Mouse (Mus musculus) adrenal gland, postnatal 36 days (tissue): ENCODE data around the gene Ldlrad3. TPM values are rescaled to one million over a fixed set of nuclear protein-coding genes. Genes with fewer than 3 reads are reported as not detected.
A peak's percentile ranks its signal among the peaks of the same experiment; 100 is the strongest.

Experiments used
- DNase-seq, 2 experiments: peaks; one replicate each; pipeline ENCODE4 v3.0.0; 2021; ENCODE audit warnings: mixed read lengths in 1 of 2
- total RNA-seq, 2 experiments: library from RNA; stranded (reverse); gene quantifications; 2 replicates each; pipeline ENCODE4 v1.2.3; 2021

Ldlrad3 gene
- total RNA-seq, 2 experiments from 2014 or later: 8.2 to 9.3 TPM

DNA sequence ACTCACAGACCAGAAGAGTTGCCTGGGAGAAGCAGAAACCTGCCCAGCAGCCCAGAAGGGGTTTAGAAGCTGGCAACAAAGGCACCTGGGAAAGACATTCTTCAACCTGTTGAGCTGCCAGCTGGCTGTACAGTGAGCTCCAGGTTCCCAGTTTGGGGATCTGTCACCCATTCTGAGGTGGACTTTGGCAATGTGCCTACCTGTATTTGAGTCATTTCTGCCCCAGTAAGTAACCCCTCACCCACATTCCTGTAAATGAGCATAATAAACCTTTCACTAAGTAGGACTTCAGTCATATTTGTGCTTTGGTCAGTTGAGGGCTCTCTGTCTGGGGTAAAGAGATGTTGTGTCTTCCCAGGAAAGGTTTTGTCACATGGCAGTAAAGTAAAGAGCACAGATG is 4.8 kb upstream of the Ldlrad3 start:
- no peak for DNase-seq

DNA sequence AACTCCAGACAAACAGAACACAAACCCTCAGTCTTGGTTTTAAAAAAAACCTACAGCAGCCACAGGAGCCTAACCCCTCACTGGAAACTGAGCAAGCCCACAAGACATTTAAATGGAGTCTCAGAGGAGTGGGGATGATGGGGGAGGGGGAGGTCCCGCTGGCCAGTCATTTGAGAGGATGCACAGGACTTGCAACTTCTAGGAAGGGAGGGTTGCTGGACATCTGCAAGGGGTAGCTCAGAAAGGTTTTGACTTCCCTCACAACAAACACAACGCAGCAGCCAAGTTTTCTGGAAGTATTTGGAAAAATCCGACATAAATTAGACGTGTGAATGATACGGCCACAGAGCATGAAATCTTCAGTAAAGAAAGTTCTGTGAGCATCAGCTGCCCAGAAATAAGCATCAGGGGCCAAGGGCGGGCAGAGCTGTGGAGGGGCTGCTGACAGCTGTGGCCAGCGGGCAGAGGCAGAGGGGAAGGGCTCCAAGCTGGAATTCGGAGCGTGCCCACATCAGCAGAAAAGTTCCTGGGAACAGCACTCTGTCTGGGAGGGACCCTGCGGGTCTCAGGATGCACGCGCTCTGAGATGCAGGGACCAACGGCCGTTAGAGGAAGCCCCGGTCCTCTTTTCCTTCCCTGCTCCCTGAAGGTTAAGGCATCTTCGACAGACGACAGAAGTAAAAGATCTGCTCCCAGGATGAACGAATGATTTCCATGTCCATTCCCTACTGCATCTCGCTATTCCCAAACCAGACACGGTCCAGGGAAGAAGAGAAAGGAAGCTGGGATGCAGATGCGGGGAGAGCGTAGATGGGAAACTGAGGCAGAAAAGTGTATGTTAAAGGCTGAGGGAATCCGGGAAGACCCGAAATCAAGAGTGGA is 875 bp downstream of the Ldlrad3 start:
- DNase-seq: peak; percentile 17 to 25

DNA sequence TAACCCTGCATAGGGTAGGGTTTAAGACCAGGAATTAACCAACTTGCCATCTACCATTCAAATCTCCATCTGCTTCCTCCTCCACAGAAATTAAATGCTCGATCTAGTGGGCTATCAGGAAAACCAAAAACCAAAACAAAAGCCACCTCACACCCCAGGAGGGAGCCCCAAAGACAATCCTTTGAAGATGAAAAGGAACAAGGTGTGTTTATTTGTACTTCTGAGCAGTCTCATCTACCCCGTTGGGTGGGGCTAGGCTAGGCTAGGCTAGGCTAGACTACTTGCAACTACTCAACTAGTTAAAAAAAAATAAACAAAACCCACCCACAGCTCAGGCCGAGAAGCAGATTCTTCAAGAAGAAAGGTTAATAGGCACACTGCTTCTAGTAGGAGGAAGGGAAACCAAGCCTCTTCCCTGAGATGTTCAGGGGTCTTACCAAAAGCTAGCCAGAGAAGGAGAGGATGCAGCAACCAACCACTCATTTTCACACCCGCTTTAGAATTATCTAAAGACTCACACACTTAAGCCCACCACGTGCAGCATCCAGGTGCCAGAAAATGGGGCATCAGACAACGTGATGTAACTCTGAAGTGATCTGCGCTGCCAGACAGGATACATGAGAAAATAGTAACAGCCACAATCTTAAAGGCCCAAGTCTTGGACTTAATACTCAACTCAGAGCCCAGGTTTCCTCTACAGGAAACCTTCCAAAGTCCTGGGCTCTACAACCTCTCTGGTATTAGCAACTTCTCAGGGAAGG is 2.3 kb downstream of the Ldlrad3 start:
- no peak for DNase-seq

DNA sequence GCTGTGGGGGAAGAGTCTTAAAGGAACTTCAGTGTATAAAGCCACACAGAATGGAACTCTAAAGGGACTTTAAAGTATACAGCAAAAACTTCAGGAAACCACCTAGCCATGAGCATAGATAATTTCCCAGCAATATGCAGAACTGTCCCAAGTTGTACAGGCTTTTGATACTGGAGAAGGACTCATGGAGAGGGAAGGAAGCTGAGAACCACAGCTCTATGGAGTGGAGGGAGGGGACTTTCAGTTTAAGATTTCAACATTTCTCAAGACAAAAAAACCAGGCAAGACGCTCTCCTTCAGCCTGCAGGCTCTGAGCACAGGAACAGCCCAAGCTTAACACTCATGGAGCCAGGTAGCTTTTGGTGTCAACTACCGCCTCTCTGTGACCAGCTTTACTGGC is 4.7 kb downstream of the Ldlrad3 start:
- DNase-seq: no peak

DNA sequence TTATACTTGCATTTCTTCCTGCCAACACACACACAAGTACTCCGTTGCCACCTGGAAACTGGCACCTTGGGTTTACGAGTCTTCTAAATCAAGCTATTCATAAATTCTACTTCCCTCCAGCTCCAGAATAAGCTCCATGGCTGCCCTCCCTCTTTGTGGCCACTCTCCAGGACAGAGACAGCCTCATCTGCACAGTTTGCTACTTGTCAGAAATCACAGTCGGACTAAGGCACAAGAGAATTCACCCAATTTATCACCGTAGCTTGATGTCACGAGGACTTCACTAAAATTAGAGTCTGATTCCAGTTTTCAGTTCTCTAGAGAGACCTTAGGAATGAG is 9.8 kb downstream of the Ldlrad3 start:
- no peak for DNase-seq

DNA sequence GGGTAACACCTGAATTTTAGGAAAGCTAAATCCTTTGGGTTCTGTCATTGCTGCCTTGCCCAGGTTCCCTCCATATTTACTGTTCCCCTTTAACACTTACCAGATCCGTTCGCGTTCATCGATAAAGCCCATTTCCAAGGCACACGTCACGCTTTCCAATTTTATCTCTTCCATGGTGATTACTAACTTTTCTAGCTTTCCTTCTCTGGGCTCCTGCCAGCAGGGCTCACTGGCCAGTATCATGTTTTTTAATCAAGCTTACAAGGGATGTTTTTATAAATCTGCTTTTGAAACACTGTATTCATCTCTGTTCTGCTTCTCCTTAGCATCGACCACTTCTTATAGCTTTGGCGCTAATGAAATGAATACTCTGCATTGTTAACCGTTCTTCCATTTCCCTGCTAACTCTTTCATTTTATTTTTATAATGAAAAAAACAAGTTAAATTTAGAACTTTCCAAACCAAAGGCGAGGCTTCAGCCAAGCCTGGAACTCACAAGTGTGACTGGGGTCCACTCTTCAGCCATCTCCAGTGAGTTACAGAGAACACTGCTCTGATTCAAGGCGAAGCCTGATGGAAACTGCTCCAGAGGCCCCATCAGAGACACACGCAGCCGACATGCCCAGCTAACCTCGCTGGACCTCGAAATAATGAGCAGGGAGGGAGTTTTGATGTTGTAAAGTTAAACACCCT is 10.3 kb downstream of the Ldlrad3 start:
- DNase-seq: no peak

DNA sequence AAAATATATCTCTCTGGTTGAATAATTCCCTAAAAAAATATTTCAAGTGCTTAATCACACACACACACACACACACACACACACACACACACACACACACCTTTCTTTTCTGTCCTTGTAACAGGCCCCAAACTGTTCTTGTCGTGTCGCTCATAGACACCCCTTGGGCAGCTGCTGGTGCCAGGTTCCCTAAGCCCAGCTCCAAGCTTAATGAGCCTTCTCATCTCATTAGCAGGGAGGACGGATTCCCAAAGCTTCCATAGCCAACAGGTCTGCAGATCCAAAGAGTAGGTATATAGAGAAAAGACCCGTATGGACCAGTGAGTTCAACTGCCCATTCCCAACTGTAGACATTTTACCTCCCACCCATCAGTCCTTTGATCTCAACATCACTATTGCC is 13.7 kb downstream of the Ldlrad3 start:
- no peak for DNase-seq

DNA sequence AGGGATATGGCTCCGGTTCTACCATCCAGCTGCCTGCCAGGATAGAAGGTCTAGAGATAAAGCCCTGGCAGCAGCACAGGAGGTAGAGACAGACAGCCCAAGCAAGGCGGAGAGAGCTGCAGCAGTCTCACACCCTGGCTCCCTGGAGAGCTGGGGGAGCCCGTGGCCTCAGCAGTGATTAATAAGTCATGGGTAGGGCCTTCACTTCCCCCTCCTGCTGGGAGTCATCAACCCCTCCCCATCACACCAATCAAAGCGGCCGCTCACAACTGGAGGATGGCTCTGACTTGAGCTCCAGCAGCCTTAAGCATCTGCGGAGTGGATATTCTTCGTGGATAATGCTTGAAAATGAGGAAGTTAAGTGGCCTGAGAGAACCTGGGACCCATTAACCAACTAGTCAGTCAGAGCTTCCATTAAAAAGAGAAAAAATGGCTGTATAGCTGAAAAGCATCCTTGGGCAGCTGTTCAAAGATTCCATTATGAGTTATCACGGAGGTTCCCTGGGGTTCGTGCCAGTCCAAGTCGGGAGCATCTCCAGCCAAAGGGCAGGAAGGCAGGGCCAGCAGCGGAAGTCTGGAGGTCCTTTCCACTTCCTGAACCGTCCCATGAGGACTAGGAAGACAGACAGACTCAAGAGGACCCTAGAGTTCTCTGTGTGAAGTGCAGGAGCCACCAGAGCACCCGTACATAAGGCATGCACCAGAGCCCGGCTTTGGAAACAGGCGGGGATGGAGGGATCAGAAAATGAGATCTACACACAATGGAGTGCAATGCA is 19.4 kb downstream of the Ldlrad3 start:
- DNase-seq: peak; percentile 65 to 79

DNA sequence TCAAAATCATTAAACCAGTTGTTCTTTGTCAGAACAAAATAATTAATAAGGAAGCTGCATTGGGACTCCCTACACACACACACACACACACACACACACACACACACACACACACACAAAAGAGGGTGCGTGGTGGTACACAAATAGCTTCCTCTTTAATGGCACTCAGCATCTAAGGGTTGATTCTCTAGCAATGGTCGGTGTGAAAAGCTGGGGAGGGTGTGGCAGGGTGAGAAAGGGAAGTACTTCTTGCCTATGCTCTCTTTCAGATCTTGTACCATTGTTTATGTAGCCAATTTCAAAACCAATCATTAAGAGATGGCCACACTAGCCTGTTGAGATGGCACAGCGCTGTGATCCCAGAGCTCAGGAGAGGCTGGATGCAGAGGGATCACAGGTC is 23.1 kb downstream of the Ldlrad3 start:
- no peak for DNase-seq

DNA sequence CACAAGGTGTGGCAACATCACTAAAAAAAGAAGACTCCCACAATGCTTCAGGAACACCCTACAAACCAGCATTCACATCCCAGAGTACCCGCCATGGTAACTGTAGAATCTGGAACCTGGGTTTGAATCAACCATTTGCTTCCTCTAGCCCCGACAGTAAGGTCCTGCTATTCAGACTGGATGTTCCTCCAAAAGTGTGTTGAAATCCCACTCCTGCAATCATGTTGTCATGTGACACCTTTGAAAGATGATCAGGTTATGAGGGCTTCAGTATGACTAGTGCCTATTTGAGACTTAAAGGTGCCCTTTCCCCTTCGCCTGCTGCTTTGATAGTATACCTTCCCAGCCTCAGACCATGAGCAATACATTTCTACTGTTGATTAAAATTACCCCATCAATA is 28.6 kb downstream of the Ldlrad3 start:
- DNase-seq: no peak

DNA sequence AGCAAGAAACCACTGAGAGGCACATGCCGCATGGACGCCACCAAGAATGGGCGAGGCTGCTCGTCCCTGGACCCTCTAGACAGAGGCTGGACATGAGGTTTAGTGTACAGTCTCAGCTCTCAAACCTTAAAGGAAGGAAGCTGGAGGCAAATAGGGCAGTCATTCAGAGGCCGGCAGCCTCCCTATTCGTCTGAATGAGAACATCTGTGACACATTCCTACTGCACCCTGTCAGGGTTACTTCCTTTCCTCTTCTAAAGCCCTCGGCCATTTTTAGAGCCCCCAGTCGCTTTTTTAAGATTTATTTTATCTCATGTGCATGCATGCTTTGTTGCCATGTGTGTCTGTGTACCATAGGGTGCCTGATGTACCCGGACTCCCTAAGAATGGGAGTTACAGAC is 29.2 kb downstream of the Ldlrad3 start:
- DNase-seq: no peak

DNA sequence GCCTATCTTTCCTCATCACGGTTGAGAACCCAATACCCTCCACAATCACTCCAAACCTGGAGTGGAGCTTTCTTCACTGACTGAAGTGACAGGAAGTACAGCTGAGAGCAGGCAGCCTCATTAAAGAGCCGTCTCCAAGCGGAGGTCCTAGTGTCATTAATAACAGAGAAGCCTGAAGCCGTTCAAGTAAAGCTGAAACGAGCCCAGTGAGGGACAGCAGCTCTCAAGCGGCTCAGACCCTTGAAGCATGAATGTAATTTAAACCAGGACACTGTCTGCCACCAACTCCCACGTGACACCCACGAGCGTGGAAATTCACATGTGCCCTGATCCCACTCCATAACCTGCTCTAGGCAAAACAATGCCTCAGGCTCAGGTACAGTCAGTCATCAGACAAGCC is 29.7 kb downstream of the Ldlrad3 start:
- no peak for DNase-seq

DNA sequence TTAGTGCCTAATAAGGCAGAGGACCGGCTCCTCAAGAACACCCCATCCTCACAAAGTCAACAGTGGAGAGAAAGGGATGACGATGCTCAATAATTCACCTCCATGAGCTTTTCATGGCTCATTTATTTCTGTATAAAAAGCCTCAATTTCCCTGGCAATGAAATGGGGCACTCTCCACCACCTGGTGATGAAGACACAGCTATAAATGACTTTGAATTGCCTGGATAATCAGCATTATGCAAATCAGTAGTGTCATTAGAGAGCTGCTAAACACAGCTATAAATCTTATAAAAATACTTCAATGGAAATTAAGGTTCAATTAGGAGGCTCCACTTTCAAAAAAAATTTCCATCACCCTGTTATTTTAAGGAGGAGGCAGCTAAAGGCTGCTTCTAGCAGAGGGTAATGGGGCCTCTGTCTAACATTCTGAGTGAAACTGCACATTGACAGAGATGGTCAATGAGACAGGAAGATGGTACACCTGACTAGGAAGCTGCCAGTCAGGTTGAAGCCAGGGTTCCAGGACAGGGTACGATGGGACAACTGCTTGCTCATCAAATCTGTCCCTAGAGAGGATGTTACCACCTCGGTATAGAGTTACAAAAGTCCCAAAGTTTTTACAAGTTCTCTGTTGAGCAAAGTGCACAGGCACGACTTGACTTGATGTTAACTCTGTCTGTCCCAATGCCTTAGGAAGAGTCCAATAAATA is 30.7 kb downstream of the Ldlrad3 start:
- no peak for DNase-seq

DNA sequence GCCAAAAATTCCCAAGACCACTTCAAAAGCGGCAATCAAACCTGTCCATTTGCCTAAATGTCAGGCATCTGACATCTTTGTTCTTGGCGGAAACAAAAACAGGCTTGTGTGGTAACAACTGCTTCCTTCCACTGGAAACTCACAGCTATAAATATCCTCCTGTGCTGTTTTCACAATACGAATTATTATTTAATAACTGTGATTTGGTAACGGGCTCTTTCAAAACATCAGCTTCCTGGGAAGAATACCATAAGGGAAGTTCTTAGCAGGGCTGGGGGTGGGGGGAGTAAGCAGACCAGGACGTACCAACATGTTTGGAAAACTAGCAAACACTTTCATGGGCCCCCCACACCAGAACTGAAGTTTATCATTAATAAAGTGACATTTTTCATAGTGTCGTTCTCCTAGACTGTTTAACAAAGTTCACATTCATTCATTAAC is 31.4 kb downstream of the Ldlrad3 start:
- no peak for DNase-seq

DNA sequence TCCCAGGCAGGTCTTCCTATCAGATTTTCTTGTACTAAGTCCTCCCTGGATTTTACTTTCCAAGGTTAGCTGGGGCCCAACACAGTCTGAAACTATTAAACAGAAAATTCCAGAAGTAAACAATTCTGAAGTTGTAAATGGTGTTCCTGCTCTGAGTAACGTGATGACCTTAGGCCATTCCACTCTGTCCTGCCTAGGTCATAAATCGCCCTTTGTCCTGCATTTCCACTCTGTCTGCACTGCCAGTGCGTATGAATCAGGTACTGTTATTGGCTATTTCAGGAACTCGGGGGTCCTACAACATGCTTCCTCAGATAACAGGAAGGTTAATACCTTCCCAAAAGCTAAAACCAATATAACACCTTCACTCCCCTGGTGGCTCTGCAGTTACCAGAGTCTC is 31.9 kb downstream of the Ldlrad3 start:
- DNase-seq: no peak

DNA sequence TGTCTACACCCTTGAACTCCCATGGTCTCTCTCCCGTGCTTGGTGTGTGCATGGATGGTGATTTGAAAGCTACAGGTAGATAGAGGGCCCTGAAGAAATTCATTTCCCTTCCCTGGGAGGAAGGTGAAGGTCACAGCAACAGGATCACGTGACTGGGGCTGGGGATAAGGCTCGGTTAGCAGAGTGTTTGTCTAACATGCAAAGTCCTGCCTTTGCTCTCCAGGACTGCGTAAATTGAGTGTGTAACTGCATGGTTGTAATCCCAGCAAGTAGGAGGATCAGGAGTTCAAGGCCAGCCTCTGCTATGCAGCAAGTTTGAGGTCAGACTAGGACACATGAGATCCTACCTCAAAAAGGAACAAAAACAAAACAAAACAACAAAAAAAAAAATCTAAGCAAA is 32.7 kb downstream of the Ldlrad3 start:
- no peak for DNase-seq

DNA sequence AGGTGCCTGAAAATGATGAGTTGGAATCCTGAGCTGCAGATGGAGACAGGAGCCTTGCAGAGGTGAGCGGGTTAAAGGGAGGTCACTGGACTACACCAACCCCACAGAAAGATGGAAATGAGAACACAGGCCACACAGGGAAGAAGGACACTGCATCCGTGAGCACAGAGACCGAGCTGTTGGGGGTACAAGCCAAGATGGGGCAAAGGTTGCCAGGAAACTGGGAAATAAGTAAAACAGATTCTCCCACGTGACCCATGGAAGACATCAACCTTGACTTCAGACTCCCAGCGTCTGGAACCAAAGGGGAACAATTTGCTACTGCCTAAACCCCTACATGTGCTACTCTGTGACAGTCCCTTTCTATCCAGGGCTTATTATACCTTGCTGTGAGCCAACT is 33.3 kb downstream of the Ldlrad3 start:
- no peak for DNase-seq

DNA sequence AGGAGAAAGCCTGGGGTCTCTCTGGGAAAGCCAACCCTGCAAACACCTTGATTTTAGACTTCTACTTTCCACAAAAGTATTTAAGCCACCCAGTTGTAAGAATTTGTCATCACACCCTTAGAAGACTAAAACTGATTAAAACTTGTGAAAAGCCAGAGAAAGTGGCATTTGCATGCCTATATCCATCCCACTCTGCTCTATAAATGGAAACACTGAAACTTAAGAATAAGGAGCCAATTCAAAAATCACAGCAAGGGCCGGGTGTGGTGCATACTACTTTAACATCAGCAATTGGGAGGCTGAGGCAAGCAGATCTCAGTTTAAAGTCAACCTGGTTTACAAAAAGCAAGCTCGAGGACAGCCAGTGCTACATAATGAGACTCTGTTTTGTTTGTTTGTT is 37.1 kb downstream of the Ldlrad3 start:
- no peak for DNase-seq

DNA sequence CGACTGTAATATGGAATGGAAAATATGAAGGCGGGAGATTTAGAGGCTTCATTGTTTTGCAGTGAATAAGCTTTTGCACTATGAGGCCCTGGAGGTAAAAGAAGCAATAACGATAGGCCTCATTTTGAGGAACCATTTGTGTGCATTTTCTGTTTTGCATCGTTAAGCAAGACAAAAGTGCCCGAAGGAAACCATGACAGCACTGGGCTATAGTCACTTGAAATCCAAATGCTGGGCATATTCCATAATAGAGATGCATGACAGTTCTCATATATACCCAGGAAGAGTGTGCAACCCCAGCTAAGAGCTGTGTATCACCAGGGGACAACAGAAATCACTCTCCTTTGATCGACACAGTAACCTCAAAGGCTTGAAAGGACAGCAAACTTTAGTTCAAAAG is 38.1 kb downstream of the Ldlrad3 start:
- no peak for DNase-seq

DNA sequence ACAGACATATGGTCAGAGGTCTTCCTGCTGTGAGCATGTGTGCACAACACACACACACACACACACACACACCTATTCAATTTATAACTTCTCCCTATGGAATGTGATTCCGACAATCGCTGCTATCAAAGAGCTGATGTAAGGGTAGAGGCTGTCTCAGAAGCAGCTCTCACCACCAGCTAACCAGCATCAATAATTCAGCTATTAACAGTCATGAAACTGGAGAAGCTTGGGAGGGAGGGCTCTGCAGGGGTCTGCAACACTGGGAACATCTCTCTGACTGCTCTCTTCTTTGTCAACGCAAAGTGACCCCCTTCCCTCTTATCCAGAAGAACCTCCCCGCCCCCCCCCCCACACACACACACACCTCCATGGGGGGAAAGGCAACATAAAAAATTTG is 38.6 kb downstream of the Ldlrad3 start:
- no peak for DNase-seq

DNA sequence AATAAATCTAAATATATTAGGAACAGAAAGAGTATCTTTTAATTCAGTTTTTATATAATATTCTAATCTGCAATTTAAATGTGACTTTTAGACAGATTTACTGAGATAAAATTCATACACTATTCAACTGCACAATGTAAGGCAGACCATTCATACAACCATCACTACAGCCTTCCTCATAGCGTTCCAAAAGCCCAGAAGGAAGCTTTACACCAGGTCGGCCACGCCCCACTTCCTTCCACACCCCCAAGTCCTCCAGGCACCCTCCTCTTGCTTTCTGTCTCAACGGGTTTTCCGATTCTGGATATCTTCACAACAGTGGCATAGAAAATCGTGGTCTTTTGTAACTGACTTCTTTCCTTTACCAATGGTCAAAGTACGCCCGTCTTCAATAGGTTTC is 39.8 kb downstream of the Ldlrad3 start:
- no peak for DNase-seq

DNA sequence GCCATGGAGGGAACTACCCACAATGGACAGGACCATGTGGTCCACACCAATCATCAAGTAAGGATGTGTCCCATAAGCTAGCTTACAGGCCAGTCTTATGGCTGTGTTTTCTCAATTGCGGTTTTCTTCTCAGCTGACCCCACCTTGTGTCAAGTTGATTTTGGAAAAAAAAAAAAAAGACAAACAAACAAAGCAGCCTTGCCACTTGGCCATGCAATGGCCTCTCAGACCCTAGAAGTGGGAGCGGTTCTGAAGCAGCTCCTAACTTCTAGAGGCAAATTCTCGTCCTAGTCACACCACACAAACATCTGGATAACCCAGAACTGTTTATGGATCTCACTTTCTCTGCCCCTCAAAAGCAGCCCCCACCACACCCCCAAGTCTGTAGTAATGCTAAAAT is 41.1 kb downstream of the Ldlrad3 start:
- DNase-seq: no peak
